Mouse (Mus musculus): ENCODE measurements around the gene Ank3.

Ank3 gene

DNA sequence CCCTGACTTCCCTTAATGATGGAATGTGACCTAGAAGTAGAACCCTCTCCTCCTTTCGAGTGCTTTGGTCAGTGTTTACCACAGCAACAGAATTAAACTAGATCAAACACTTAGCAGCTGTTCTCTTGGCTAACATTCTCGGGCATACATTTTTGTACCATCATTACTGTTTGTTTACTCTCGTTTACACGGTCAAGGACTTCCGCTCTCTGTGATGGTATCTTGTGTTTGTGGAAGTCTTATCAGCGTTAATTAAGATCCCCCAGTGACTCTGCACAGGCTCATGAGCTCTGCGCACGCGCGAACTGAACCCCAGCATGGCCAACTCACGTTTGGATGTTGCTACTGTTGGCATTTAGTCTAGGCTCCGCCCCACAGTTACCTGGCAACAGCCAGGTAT, 16.3 kb downstream of the Ank3 start:
- peak; percentile 10 for DNase-seq (ENCODE audit: low spot score)

DNA sequence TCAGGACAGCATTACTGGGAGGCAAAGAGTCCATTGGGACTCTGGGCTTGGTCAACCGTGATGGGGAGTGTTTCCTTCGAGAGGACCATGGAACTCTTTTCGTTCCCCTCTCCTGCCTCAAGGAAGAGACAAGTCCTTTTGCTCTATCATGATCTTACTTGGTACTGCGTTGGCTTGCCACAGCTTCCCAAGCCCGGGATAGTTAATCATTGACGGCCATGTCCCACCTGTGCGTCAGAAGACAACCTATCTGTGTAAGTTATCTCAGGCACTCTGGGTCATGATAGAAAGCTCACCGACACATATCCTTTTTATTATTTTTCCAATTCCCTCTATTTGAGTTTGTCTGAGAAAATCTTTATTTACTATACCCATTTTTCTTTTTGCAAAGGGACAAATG, 20.1 kb downstream of the Ank3 start:
- no peak for DNase-seq (ENCODE audit: low spot score)

DNA sequence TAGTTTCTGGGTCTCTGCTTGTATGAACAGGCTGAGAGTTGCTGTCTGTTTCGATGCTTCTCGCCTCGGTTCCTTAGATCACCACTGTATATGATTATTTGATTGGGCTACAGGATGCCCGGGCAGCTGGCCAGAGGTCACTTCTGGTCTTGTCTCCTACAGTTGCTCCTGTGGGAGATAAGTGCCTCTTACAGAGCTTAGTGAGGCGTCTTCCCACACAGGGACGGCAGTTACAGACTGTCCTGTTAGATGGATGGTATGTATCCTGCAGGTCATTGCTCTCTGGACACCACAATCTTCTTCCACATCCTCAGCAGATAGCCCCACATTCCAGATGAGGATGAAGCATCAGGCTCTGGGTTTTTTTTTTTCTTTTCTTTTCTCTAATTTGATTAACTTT, 21.7 kb downstream of the Ank3 start:
- peak; percentile 30 for DNase-seq (ENCODE audit: low spot score)

DNA sequence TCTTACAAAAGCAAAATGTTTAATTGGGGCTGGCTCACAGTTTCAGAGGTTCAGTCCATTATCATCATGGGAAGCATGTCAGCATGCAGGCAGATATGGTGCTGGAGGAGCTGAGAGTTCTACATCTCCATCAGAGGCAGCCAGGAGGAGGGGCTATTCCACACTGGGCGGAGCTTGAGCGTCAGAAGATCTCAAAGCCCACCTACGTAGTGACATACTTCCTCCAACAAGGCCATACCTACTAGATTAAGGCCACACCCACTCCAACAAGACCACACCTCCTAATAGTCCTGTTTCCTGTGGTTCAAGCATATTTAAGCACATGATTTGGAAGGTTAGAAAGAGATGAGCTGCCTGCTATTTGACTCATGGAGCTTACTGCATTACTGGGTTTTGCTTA, 25.5 kb downstream of the Ank3 start:
- no peak for DNase-seq (ENCODE audit: low spot score)

DNA sequence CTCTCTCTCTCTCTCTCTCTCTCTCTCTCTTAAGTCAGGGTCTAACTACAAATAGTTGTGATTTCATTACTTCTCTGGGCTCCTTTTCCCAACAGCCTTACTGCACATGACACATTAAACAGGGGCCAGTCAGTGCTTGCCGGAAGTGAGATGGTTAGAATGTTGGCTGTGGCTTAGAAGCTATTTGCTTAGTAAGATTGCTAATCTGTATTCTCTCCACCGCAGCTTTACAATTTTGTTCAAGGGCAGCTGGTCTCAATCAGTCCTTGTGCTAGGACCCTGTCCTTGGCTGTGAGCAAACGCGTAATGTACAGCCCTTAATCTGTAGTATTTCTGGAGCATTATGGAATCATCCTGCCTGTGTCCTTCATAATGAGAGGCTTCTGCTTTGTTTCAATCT, 31.6 kb downstream of the Ank3 start:
- DNase-seq (ENCODE audit: low spot score), result no peak

DNA sequence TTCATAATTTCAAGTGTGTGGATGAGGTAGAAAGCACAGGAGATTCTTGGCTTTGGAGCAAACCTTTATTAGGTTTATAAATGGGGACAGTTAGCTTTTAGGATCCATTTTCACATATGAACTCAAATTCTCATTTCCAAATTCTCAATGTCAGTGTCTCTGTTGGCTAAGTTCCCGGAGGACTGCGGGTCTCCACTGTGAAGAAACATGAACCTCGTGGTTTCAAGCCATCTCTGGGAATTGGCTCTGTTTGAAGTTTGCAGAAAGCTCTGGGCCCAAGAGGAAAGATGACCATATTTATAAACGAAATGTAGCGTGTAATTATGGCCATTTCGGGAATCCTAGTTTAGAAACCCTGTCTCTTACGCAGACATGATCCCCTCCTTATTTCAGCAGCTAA, 32.5 kb downstream of the Ank3 start:
- DNase-seq (ENCODE audit: low spot score), result no peak

DNA sequence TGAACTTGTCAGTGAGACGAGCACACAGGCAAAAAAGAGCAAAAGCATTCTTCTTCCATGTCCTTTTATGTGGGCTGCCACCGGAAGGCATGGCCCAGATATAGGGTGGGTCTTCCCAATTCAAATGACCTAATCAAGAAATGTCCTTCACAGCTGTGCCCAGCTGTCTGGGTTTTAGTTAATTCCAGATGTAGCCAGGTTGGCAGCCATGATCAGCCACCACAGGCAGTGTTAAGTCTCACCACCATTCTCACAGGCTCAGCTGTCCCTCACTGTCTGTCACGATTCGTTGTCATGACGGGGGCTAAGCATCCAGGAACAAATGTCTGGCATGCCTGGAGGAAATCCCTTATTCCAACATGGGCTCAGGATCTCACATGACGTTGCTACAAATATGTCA, 36.6 kb downstream of the Ank3 start:
- no peak for DNase-seq (ENCODE audit: low spot score)

DNA sequence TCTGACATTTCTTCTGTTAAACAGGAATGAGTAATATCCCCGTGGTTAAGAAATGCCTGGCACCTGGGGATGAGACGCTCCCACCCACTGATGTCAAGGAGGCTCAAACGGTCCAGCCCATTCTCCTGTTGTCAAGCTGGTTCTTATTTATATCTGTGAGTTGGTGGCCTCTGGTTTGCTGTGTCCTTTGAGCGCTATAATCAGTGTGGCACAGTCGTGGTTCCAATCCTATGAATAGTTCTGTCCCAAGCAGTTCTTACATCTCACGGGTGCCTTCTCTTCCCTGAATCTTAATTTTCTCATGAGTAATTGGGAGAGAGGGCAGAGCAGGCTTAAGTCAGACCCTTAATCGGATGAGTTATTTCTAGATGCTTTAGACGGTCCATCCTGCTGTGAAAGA, 40.9 kb downstream of the Ank3 start:
- no peak for DNase-seq (ENCODE audit: low spot score)

DNA sequence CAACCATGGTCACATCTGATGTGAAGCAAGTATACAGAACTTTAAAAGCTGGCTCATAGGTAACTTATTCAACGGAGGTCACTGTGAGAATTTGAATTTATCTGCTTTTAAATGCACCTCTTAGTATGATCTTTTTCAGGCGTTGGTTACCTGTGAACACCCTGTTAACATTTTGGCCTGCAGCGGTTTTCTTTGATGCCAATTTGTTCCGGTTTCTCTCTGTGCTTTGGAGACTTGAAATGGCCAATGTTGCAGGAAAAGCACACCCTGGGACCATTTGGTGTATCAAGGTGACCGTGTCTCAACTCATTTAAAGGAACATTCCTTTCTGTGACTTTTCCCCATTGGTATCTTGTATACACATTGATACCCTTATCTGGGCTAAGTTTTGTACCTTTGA, 46.0 kb downstream of the Ank3 start:
- no peak for DNase-seq (ENCODE audit: low spot score)

DNA sequence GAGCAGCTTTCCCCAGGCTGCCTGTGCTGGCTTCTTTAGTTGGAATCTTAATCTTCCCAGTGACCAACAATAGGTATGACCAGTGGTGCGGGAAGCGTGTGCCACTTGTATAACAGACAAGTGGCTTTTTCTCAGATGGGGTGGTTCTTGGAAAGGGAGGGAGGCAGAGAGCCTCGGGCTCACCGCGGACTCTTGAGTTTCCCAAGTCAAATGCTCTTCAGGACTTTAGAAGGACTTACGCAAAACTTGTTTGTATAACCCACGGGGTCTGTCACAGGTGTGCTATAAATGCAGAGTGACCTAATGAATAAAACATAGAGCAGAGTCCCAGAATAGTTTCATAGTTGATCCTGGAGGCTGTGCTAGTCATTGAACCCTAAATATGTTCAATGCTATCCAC, 47.4 kb downstream of the Ank3 start:
- DNase-seq (ENCODE audit: low spot score), result no peak

DNA sequence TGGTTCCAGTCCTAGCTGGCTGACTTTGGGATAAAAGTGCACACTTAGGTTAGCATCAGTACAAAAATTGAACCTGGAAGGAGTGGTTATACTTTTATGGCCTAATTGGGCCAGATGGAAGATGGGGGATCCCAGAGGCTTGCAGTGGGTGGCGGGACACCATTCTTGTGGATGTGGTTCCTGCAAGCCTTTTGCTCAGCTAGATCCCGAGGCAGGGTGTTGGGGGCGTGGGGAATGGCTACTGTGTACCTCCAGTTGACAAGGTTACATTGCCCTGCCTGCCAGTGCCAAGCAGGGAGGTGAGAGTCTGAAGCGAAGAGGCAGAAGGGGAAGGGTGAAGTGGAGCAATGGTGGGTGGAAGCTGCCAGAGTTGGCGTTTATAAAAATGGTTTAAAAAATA, 48.0 kb downstream of the Ank3 start:
- no peak for DNase-seq (ENCODE audit: low spot score)

DNA sequence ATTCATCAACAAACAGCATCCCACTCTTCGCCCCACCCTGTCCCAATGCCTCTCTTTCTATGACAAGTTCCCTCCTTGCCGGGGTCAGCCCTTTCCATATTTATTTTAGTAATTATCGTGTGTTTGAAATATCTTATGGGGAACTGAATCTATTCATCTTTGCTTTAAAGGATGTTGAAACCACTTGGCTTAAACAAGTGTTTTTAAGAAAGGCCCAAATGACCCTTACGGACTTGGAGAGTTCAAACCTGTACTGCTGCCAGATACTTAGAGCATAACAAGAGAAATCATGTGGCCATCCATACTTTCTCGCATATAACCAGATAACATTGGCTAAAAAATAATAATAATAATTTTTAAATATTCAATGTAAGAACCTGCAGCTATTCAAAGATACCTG, 48.7 kb downstream of the Ank3 start:
- DNase-seq (ENCODE audit: low spot score), result no peak

DNA sequence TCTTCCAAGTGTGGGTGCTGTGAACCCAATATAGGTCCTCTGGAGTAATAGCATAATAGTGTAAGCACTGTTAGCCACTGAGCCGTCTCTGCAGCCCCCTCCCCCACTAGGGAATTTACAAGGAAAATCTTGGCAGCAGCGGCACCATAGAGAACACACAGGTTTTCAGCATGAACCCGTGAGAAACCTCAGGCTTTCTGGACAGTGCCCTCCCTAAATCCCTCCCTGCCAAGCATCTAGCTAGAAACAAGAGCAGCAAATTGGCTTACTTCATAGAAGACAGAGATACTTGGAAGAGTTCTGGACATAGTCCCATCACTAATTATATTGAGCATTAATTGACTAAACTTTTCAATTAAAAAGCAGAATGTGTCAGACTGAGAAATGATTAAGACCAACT, 49.6 kb downstream of the Ank3 start:
- DNase-seq (ENCODE audit: low spot score), result no peak

DNA sequence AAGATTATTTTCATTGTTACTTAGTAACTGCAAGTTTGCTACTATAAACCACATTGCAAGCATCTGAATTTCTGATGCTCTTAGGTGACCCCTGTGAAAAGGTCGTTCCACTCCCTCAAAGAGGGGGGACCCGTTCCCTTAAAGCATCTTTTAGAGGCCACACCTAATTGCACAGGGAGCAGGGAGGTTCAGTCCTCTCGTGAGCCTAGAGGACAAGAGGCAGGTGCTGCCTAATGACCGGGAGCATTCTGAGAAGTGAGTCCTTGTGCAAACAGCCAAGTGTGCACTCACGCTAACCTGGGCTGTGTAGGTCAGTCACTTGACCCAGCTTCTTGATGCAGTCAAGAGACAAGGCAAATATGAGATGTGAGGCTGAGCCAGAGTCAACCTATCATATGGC, 52.4 kb downstream of the Ank3 start:
- no peak for DNase-seq (ENCODE audit: low spot score)

DNA sequence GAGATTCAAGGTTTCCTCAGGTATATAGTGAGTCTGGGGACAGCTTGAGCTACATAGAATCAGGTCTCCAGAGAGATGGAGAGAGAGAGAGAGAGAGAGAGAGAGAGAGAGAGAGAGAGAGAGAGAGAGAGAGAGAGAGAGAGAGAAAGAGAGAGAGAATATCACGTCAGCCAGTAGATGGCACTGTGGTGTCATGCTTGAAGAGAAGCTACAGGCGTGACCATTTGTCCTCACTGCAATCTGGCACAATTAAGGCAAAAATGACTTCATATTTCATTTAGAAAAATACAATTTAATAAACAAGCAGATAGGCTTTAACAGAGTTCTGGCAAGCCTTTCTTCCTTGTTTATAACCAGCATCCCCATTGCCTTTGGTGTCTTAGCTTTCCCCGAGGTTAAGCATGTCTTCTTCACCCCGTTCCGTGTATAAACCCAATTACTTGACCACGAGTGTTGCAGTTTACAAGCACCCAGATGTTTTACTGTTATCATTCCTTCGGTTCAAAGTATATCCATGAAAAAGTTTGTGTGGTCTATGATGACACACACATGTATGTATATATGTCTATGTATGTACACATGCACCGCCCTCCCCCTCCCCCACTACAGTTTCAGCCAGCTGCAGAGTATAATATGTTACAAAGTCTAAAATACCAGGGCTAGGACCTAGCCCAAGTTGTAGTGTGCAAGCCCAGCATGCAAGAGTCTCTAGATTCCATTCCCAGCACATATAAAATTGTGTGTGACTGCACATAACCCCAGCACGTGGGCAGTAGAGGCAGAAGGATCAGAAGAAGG, 53.8 kb downstream of the Ank3 start:
- peak; percentile 79 for DNase-seq (ENCODE audit: low spot score)

DNA sequence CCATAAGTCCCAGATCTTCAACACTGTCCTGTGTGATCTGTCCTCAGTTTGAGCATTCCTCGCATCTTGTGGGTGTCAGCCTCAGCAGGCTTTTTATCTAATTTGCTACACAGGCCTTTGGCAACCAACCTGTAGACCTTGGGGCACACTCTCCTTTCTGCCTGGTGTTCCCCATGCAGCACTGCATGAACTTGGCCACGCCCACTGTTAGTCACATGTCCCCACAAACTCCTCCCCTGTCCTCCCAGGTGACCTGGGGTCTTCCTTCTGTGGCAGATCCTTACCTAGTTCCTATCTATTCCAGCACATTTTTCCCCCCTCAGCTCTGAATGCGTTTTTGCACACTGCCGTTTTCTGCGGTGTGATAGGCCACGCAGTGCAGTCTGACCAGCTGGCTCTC, 55.0 kb downstream of the Ank3 start:
- DNase-seq (ENCODE audit: low spot score), result no peak

DNA sequence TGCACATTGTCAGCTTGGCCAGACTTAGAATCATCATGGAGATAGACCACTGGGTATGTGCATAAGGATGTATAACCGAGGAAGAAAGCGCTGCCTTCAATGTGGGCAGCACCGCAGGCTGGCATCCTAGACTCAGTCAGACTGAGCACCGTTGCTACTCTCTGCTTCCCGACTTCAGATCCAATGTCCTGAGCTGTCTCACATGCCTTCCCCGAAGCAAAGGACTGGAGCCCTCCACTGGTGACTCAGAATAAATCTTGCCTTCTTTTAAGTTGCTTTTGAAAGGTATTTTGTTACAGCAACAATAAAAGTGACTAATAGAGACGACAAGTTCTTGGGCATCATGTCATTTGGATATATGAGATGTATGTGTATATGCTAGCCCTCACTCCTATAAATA, 55.9 kb downstream of the Ank3 start:
- no peak for DNase-seq (ENCODE audit: low spot score)

DNA sequence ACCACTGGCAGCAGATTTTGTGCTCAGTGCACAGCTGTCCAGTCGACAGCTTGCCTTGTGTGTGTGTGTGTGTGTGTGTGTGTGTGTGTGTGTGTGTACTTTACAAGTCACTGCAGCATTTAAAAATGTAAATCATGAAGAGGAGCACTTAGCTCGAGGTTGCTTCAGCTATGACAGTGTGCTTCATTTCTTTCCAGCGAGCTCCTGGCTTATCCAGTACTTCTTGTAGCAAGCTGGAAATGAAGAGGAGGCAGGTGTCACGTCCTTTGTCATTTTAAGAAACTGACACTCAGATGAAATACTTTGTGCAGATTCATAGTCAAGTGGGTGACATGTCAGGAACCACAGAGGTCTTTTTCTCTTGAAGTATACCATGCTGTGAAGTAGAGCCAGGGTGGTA, 66.3 kb downstream of the Ank3 start:
- no peak for DNase-seq (ENCODE audit: low spot score)

DNA sequence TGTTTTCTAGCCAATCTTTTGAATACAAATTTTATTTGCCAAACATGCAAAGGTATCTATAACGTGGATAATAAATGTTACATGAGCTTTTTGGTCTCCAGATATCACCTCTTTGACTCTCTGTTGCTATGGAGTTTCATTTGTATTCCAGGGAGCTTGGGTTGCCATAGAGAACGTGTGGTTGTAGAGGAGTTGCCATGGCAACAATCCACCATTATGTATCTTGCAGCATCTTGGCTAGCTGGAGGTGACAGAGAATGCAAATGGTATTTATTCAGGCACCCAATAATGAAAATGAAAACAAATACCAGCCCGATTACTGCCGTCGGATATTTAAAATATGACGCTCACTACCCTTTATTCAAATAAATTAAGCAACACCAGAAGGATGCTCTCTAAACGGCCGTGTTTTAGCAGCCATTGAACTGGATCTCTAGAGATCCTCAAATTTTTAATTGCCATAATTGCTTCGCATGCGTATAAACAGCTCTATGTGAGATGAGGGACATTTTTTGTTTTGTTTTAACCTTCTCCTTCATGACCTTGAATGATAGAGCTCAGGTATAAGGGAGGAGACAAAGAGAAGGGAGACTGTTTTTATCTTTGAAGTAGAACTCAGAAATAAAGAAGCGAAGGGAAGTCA, 67.1 kb downstream of the Ank3 start:
- peak; percentile 19 for DNase-seq (ENCODE audit: low spot score)

DNA sequence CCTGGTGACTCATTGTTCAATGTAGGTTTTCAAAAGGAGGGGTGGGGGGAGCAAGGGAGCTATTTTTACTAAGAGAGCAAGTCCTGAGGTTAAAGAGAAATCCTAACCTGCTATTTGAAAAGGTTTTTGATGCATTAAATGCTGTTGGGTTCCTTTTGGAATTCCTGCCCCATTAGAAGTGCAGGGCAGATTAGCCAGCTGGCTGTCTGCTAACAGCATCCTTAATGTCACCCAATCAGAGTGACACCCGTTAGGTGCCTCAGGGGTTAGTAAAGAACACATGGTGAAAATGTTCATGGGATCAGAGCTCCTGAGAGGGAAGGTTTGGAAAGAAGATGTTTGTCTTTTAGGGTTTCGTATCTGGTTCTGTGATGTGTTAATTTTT, 67.6 kb downstream of the Ank3 start:
- no peak for DNase-seq (ENCODE audit: low spot score)

DNA sequence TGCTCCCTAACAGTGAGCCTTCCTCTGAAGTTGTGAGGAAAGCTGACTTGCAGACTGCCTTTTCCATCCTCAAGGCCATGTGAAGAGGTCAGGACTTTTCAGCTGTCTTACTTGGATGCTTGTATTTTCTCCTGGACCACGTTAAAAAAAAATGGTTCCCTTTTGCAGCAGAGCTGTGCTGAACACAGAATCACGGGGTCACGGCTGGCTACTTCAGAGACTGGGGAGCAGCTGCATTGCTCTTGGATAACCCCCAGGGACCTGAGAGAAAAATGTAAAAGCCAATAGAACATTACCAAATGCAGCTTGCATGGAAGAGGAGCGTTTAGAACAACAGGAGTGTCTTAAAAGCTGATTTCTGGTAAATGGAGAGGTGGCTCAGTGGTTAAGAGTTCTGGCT, 68.0 kb downstream of the Ank3 start:
- no peak for DNase-seq (ENCODE audit: low spot score)

DNA sequence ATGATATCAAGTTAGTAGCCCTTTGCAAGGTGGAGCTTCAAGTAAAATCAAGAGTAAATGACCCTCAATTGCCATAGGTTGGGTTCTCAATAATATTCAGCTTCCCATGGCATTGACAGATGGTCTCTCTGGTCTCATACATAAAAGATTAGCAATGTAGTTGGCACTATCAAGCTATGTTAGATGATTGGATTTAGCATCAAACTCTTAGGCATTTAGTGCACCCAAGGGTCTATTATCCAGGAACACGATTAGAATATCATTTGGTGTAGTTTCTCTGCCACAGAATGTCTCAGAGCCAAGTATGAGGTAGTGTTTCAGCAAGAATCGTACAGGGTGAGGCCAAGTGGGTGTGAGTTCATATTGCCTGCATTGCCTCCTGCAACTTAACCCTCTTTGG, 68.6 kb downstream of the Ank3 start:
- DNase-seq (ENCODE audit: low spot score), result no peak

DNA sequence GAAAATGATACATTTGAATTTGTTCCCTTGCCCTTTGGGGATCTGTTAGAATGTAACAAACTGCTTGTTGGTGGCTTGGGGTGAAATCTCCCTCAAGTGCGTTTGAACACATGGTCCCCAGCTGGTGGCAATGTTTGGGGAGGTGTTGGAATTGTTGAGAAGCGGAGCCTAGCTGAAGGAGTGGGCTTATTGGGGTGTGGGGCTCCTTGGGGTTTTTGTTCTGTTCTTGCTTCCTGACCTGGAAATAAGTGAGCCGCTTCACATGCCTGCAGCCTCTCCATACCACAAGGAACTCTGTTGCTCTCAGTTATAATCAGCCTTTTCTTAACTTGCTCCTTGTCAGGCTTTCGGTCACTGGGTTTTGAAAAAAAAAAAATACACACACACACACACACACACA, 73.3 kb downstream of the Ank3 start:
- DNase-seq (ENCODE audit: low spot score), result no peak

DNA sequence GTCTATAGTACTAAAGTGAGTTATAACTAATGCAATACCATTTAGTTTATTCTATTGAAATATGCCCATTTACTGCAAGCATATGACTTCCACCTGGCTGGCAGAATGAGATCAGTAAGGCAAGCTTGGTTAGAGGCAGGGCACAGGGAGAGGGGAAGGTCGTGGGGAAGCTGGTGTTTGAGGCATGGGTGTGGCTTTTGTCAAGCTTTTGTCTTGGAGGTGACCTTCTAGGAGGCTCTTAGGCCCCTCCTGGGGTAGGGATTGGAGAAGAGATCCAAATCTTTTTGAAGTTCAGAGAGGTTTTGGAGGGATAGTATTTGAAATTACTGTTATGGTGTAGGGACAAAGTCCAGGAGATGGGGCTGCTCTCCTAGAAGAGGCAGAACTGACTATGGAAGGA, 78.3 kb downstream of the Ank3 start:
- no peak for DNase-seq (ENCODE audit: low spot score)
